ENCODE assay signal across 8 mouse cellular contexts in the genomic region with DNA sequence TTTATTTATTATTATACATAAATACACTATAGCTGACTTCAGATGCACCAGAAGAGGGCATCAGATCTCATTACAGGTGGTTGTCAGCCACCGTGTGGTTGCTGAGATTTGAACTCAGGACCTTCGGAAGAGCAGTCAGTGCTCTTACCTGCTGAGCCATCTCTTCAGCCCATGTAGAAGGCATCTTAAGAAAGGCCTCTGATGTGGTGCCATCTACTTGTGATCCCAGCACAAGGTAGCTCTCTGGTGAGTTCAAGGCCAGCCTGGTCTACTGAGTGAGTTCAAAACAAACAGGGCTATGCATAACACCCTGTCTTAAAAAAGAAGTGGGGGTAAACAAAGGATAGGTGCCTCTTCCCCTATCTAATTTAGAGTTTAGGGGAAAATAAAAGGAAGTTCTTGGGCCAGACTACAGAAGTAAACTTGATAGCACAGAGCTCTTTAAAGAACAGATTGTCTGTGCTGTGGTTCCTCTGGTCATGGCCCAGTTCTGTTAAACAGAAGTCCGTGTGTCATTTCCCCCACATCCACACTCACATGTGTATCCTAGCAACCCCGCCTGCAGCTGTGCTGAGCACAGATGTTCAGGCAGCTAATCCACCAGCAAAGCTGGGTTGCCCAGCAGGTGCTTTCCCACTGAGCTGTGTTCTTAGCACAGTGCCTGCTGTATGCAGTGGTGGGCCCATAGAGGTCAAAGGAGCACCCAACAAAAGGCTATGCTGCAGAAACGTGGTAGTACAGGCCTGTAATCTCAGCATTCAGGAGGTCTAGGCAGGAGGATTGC.
DNase-seq lines count a peak whose midpoint lies in the region; ATAC-seq and TF ChIP-seq lines count a peak whose summit lies in the region.

No protein-coding gene starts in this region.

- no peak overlapping the region for H3K9ac ChIP-seq in kidney, embryonic 14.5 days (ENCODE audit: low read depth, low read length)

- no peak for TF ChIP-seq POLR2A in cerebellum, adult 2 months (IDR thresholded peaks at IDR 0.05; ENCODE audit: borderline replicate concordance, insufficient read depth, low read length)

- TF ChIP-seq CTCF in cerebellum, adult 2 months (IDR thresholded peaks at IDR 0.05; ENCODE audit: borderline replicate concordance, insufficient read depth, low read depth, low read length) = no peak

- no peaks in the 10 kb centered on the region for H3K27me3 ChIP-seq in heart, embryonic 10.5 days (ENCODE audit: insufficient read depth, poor library complexity, severe bottlenecking)
- no peaks in the 10 kb centered on the region for H3K27me3 ChIP-seq in cerebellum, adult 2 months (ENCODE audit: control insufficient read depth, insufficient read depth, low read length)
- no peaks in the 10 kb centered on the region for H3K27me3 ChIP-seq in kidney, embryonic 14.5 days (ENCODE audit: control insufficient read depth, insufficient read depth, low read length)

- peaks cover 46% of the 10 kb centered on the region for H3K4me1 ChIP-seq in heart, embryonic 10.5 days
- H3K4me1 ChIP-seq in cerebellum, adult 2 months (ENCODE audit: control insufficient read depth, insufficient read depth, low read length) = peaks cover 7% of the 10 kb centered on the region
- peaks cover 8% of the 10 kb centered on the region for H3K4me1 ChIP-seq in kidney, embryonic 14.5 days (ENCODE audit: control insufficient read depth, insufficient read depth, low read length)

- no peaks in the 10 kb centered on the region for H3K36me3 ChIP-seq in heart, embryonic 10.5 days
- H3K36me3 ChIP-seq in kidney, embryonic 14.5 days (ENCODE audit: control insufficient read depth, insufficient read depth, low read length) = no peaks in the 10 kb centered on the region

- 75% methylated on average over 5 of the region's 5 CpGs for WGBS in heart, embryonic 10.5 days
- 71% methylated on average over 5 of the region's 5 CpGs for WGBS in cerebellum, adult 2 months
- WGBS in kidney, embryonic 14.5 days = 77% methylated on average over 5 of the region's 5 CpGs

- peak; percentile 56 to 75 for DNase-seq in heart, adult 9 months (ENCODE audit: low spot score in 2 of 2)
- no peak for DNase-seq in heart, embryonic 10.5 days (ENCODE audit: low spot score)
- peak; percentile 46 for DNase-seq in CD4-positive helper T cell, adult 2 months (ENCODE audit: low read depth, low spot score)
- peak; percentile 66 for DNase-seq in gastrocnemius, postnatal 14 days
- peak; percentile 39 to 73 for DNase-seq in natural killer cell, adult 2 months (ENCODE audit: low spot score in 2 of 2)
- no peak for DNase-seq in cerebellum, adult 2 months
- DNase-seq in cerebellum, adult 11-12 months = no peak

- no peaks in the 10 kb centered on the region for H3K9me3 ChIP-seq in heart, embryonic 10.5 days
- H3K9me3 ChIP-seq in kidney, embryonic 14.5 days (ENCODE audit: control insufficient read depth, low read length) = no peaks in the 10 kb centered on the region

- H3K27ac ChIP-seq in heart, embryonic 10.5 days = no peak overlapping the region
- no peak overlapping the region for H3K27ac ChIP-seq in cerebellum, adult 2 months (ENCODE audit: insufficient read depth, low read length)
- H3K27ac ChIP-seq in kidney, embryonic 14.5 days (ENCODE audit: low read depth, low read length) = no peak overlapping the region

- intact Hi-C loops in gastrocnemius, postnatal 14 days (cut with DNase I; ENCODE audit: low total_unique reads) = loop anchor here (5.0 kb wide), 1 partner anchor 47 kb away; no protein-coding TSS in a partner anchor

- H3K4me3 ChIP-seq in heart, embryonic 10.5 days = no peak overlapping the region
- H3K4me3 ChIP-seq in cerebellum, adult 2 months (replicated peaks; ENCODE audit: insufficient read depth, low read depth, low read length) = no peak overlapping the region
- no peak overlapping the region for H3K4me3 ChIP-seq in kidney, embryonic 14.5 days (ENCODE audit: low read length)

- no peak overlapping the region for H3K4me2 ChIP-seq in kidney, embryonic 14.5 days (replicated peaks; ENCODE audit: low read depth, low read length)

- no peak; the same call in 1 of the 2 replicates for ATAC-seq in kidney, embryonic 14.5 days (ENCODE audit: low FRiP score, low TSS enrichment)

Comparison
In these comparisons a context has a peak if more than half of its experiments do, and no peak if none do; other contexts are left out.
1. DNase-seq: peak in heart, adult 9 months (2 of 2), CD4-positive helper T cell, adult 2 months (single experiment), gastrocnemius, postnatal 14 days (single experiment) and natural killer cell, adult 2 months (2 of 2); none in heart, embryonic 10.5 days (single experiment), cerebellum, adult 2 months (0 of 2) and cerebellum, adult 11-12 months (single experiment).